ENCODE assay signal across 9 mouse cellular contexts in the genomic region with DNA sequence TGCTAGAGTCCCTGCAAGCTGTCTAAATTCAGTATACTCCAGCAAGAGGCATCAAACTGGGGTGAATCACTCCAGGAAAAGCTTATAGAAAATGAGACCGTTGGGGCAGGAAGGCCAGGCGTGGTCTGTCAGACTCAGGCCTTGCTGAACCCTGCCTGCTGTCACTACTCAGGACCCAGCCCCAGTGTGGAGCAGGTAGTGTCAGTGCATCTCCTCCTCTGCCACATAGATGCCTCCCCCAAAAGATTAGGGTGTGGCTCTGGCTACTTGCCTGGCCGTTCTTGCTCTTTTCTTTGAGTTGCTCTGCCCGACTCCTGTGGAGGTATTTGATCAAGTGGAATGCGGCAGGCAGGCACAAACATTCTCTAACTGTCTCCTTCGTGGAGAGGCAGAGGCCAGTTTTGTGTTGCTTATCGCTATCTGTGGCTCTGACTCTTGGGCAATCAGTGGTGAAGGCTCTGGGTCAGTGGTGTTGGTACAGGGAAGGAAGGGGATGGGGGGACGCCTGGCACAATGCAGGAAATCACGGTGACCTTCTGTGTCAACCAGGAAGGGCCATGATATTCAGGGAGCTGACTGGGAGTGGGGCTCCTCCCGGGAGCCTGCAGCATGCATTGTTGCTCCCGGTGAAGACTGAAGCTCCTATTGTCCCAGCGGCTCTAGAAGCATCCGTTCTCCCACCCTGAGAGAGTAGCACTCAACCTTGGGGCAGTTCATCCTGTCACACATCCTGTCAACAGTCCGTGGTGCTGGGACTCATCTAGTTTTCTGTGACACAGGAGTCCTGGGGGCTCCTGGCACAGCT. TPM values are rescaled to one million over a fixed set of nuclear protein-coding genes. Genes with fewer than 3 reads are reported as not detected.
A peak's percentile ranks its signal among the peaks of the same experiment; 100 is the strongest.
DNase-seq lines count a peak whose midpoint lies in the region; ATAC-seq and TF ChIP-seq lines count a peak whose summit lies in the region.
"Had no signal": no experiment of that assay in that cellular context is flagged by ENCODE, and none has a peak within 500 bp of the region (broad histone marks: within the 10 kb centered on the region; RNA-seq: fewer than 3 reads in every experiment).

No protein-coding gene starts in this region.

- H3K4me1 ChIP-seq in intestine, postnatal 0 days (replicated peaks; ENCODE audit: control insufficient read depth, insufficient read depth, low read length): no peaks in the 10 kb centered on the region

- no peak for ATAC-seq in intestine, postnatal 0 days

- H3K27ac ChIP-seq in intestine, postnatal 0 days (ENCODE audit: low read depth, low read length): peak overlapping the region; percentile 28; the same call in 1 of the 2 replicates

- H3K4me2 ChIP-seq in intestine, postnatal 0 days (replicated peaks; ENCODE audit: low read depth): no peak overlapping the region

- no peaks in the 10 kb centered on the region for H3K9me3 ChIP-seq in intestine, postnatal 0 days (ENCODE audit: control insufficient read depth)

- H3K4me3 ChIP-seq in intestine, postnatal 0 days (ENCODE audit: low read depth, low read length): no peak overlapping the region

- 25% methylated on average over 14 of the region's 14 CpGs for WGBS in intestine, postnatal 0 days

- TF ChIP-seq CTCF in intestine, postnatal 0 days (IDR thresholded peaks at IDR 0.05; ENCODE audit: low read depth): no peak

- peak; percentile 70 for DNase-seq in adrenal gland, adult 2 months
- no peak for DNase-seq in adrenal gland, postnatal 4 days (ENCODE audit: low spot score in 2 of 2)
- peak; percentile 65 for DNase-seq in adrenal gland, postnatal 14 days
- peak; percentile 64 for DNase-seq in lung, postnatal 10 days
- no peak for DNase-seq in right cerebral cortex, adult 18-20 months
- DNase-seq in thymus, postnatal 14 days: no peak
- DNase-seq in thymus, adult 18-20 months: no peak

- no peaks in the 10 kb centered on the region for H3K36me3 ChIP-seq in intestine, postnatal 0 days (ENCODE audit: control insufficient read depth, insufficient read depth)

- H3K9ac ChIP-seq in intestine, postnatal 0 days (ENCODE audit: low read depth, low read length): 0 out of 2 replicates have a peak overlapping the region, but pooled peaks have one; percentile 11

- H3K27me3 ChIP-seq in intestine, postnatal 0 days (replicated peaks; ENCODE audit: control insufficient read depth, insufficient read depth, low read length): no peaks in the 10 kb centered on the region

RNA-seq across cellular contexts. Expression of a gene that starts 12.6 kb away (rescaled TPM):
- total RNA-seq in adrenal gland, adult 2 months (2021): 100 to 1,000 TPM in 1 of 2 experiments, 10 to 100 TPM in 1; 98.5 to 118 TPM
- 107 and 149 TPM in 2 replicates for polyA plus RNA-seq in adrenal gland, adult 2 months (2012; rRNA removed)
- 10 to 100 TPM; 52.7 to 59.3 TPM for total RNA-seq in adrenal gland, postnatal 4 days (2021)
- 58.4 and 60.7 TPM in 2 replicates for total RNA-seq in adrenal gland, postnatal 14 days (2021)
- polyA plus RNA-seq in intestine, postnatal 0 days (2015; fragmentation: Nextera tagmentation; extraction: Ambion mirVana): 6.0 and 7.1 TPM in 2 replicates

RNA-seq across cellular contexts. Expression of a gene that starts 25.3 kb away (rescaled TPM):
- 10 to 100 TPM; 41.2 to 55.9 TPM for total RNA-seq in adrenal gland, adult 2 months (2021)
- polyA plus RNA-seq in adrenal gland, adult 2 months (2012; rRNA removed): 104 and 124 TPM in 2 replicates
- 10 to 100 TPM; 46.4 to 48.9 TPM for total RNA-seq in adrenal gland, postnatal 4 days (2021)
- total RNA-seq in adrenal gland, postnatal 14 days (2021): 45.3 and 48.1 TPM in 2 replicates
- polyA plus RNA-seq in intestine, postnatal 0 days (2015; fragmentation: Nextera tagmentation; extraction: Ambion mirVana): 39.4 and 44.9 TPM in 2 replicates

RNA-seq across cellular contexts. Expression of a gene that starts 50.7 kb away (rescaled TPM):
- 1 to 10 TPM in 1 of 2 experiments, under 1 TPM in 1; 0.61 to 1.4 TPM for total RNA-seq in adrenal gland, adult 2 months (2021)
- 0.95 and 1.7 TPM in 2 replicates for polyA plus RNA-seq in adrenal gland, adult 2 months (2012; rRNA removed)
- total RNA-seq in adrenal gland, postnatal 4 days (2021): 1 to 10 TPM; 1.6 to 2.3 TPM
- 1.0 and 1.1 TPM in 2 replicates for total RNA-seq in adrenal gland, postnatal 14 days (2021)
- polyA plus RNA-seq in intestine, postnatal 0 days (2015; fragmentation: Nextera tagmentation; extraction: Ambion mirVana): 0.29 TPM in 1 of 2 replicates, not detected in the other
- total RNA-seq: common myeloid progenitor, adult 5-6 weeks had no signal

Comparison
In these comparisons a context has a peak if more than half of its experiments do, and no peak if none do; other contexts are left out.
1. DNase-seq: peak in adrenal gland, adult 2 months (single experiment), adrenal gland, postnatal 14 days (single experiment) and lung, postnatal 10 days (single experiment); none in adrenal gland, postnatal 4 days (0 of 2), right cerebral cortex, adult 18-20 months (single experiment), thymus, postnatal 14 days (single experiment) and thymus, adult 18-20 months (0 of 2).